Mouse (Mus musculus): ENCODE data around the gene Metap1d.

Metap1d gene

GRCm38 (mm10) chr2:71453161-71453916 is at the start of gene Metap1d:
TSS of gene Metap1d (plus strand) at chr2:71453276.
- DNase-seq (ENCODE audit: low spot score), result peak; percentile 69

GRCm38 (mm10) chr2:71405613-71406012 is 47.5 kb upstream of the Metap1d start:
- DNase-seq (ENCODE audit: low spot score), result no peak

GRCm38 (mm10) chr2:71418760-71419280 is 34.3 kb upstream of the Metap1d start:
- DNase-seq (ENCODE audit: low spot score), result no peak

GRCm38 (mm10) chr2:71419408-71419807 is 33.7 kb upstream of the Metap1d start:
- no peak for DNase-seq (ENCODE audit: low spot score)

- no peak for DNase-seq (ENCODE audit: low spot score)
Observed at GRCm38 (mm10) chr2:71420895-71421425, 32.1 kb upstream of the Metap1d start.

- no peak for DNase-seq (ENCODE audit: low spot score)
Observed at GRCm38 (mm10) chr2:71424545-71424944, 28.5 kb upstream of the Metap1d start.

GRCm38 (mm10) chr2:71435440-71435839 is 17.6 kb upstream of the Metap1d start:
- no peak for DNase-seq (ENCODE audit: low spot score)

- DNase-seq (ENCODE audit: low spot score), result no peak
Observed at GRCm38 (mm10) chr2:71443376-71443775, 9.7 kb upstream of the Metap1d start.

- no peak for DNase-seq (ENCODE audit: low spot score)
Observed at GRCm38 (mm10) chr2:71445536-71446196, 7.4 kb upstream of the Metap1d start.

GRCm38 (mm10) chr2:71449604-71450003 is 3.5 kb upstream of the Metap1d start:
- no peak for DNase-seq (ENCODE audit: low spot score)

GRCm38 (mm10) chr2:71451761-71452160 is 1.3 kb upstream of the Metap1d start:
- no peak for DNase-seq (ENCODE audit: low spot score)

- DNase-seq (ENCODE audit: low spot score), result no peak
Observed at GRCm38 (mm10) chr2:71453917-71454260, 813 bp downstream of the Metap1d start.

- no peak for DNase-seq (ENCODE audit: low spot score)
Observed at GRCm38 (mm10) chr2:71458624-71459023, 5.5 kb downstream of the Metap1d start.

GRCm38 (mm10) chr2:71459659-71460058 is 6.6 kb downstream of the Metap1d start:
- no peak for DNase-seq (ENCODE audit: low spot score)

- DNase-seq (ENCODE audit: low spot score), result no peak
Observed at GRCm38 (mm10) chr2:71461139-71461538, 8.1 kb downstream of the Metap1d start.

- no peak for DNase-seq (ENCODE audit: low spot score)
Observed at GRCm38 (mm10) chr2:71461589-71461988, 8.5 kb downstream of the Metap1d start.

GRCm38 (mm10) chr2:71462066-71462465 is 9.0 kb downstream of the Metap1d start:
- DNase-seq (ENCODE audit: low spot score), result no peak

GRCm38 (mm10) chr2:71462553-71462952 is 9.5 kb downstream of the Metap1d start:
- DNase-seq (ENCODE audit: low spot score), result no peak

GRCm38 (mm10) chr2:71466103-71466502 is 13.0 kb downstream of the Metap1d start:
- DNase-seq (ENCODE audit: low spot score), result no peak

- DNase-seq (ENCODE audit: low spot score), result no peak
Observed at GRCm38 (mm10) chr2:71466861-71467450, 13.9 kb downstream of the Metap1d start.

- DNase-seq (ENCODE audit: low spot score), result no peak
Observed at GRCm38 (mm10) chr2:71471094-71471493, 18.0 kb downstream of the Metap1d start.

GRCm38 (mm10) chr2:71473830-71474229 is 20.8 kb downstream of the Metap1d start:
- no peak for DNase-seq (ENCODE audit: low spot score)

- DNase-seq (ENCODE audit: low spot score), result no peak
Observed at GRCm38 (mm10) chr2:71474345-71474744, 21.3 kb downstream of the Metap1d start.

Measured in ovary, postnatal 10 days (tissue).